Mouse (Mus musculus) thymus, postnatal 36 days (tissue): ENCODE measurements around the gene Pnpla1.
A peak's percentile ranks its signal among the peaks of the same experiment; 100 is the strongest.
"Not testable (repeated sequence)": the region's sequence is repeated elsewhere in the genome, so short reads cannot be mapped to it uniquely, and the experiment has no call there.

Experiments
- DNase-seq, 2 experiments: peaks; one replicate each; pipeline ENCODE4 v3.0.0; 2022; ENCODE audit warnings: mixed read lengths in 2 of 2

Pnpla1 gene

DNA sequence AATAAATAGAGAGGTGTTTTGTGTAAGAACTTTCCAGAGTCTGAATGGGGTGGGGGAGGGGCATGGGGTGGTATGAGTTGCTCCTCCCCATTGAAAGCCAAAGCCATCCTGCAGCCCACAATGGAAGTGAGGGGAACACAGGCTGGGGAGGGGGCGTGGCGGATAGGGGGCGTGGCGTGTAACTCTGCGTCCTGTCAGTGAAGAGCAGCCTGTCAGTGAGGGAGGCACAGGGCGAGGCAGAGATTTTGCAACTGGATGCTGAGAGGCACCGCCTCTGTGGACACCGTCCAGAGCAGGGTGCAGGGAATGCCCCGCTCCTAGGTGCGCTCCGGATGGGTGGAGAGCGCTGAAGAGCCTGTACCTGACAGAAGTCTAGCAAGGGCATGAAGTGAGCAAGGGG, at the start of gene Pnpla1:
TSS of gene Pnpla1 (plus strand) at position 207 of the 400 bp plus-strand sequence.
- DNase-seq: peak in 1 of 2 experiments; percentile 48

DNA sequence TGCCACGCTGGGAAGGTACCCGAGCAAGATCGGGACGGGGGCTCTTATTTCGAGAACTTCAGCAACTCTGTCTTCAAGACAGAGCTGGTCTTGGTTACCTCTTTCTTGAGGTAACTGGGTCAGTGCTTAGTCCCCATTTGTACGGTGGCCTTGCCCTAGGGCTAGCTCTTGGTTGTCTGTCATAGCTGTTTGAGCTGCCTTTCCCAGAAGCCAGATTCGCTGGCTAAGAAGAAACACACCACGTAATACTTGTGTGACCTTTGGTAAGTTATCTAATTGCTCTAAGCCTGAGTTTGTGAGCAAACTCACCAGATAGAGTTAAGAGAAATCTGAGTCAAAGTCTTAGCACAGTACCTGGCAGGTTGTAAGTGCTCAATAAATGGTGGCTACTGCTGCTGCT, 49.5 kb upstream of the Pnpla1 start:
- no peak for DNase-seq

DNA sequence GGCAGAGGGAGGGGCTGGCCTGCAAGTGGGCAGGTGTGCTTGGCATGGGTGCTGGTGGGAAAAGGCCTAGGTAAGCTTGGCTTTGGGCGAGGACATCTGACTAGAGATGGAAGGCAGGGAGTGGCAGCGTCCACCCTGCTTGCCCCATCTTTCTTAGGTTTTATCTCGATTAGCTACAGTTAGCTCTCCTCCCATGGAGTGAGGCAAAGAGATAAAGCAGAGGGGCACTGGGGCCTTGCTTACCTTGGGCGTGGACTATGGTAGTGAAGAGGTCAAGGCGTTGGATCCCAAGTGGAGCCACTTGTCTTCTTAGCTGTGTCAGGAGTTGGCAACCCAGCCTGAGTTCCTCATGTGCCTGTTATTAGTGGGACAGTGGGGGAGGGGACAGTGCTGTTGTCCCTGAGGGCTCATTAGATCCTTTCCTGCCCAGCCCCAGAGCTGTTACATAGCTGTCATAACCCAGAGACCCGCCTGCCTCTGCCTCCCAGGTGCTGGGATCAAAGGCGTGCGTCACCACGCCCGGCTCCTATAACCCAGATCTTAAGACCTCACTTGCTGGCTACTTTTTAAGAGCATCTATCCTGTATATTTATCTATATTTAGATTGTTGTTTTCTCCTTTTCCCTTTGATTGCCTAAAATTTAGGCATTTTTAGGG, 48.9 kb upstream of the Pnpla1 start:
- DNase-seq: no peak

DNA sequence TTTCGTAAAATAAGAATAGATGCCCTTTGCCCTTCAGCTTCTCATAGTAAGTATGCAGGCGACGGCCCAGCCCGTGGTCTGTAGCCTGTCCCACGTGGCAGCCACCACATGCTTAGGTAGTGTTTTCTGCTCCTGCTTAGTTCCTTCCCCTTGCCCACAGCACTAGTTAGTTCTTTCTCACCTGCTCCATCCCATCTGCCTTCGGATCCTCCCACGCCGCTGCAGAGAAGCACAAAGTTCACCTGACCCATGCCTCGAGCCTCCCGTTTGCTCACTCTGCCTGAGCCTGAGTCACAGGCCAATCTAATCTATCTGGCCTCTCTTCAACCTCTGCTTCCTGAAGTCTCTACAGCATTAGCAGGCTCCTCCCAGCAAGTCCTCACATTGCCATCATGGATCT, 45.9 kb upstream of the Pnpla1 start:
- DNase-seq: no peak

DNA sequence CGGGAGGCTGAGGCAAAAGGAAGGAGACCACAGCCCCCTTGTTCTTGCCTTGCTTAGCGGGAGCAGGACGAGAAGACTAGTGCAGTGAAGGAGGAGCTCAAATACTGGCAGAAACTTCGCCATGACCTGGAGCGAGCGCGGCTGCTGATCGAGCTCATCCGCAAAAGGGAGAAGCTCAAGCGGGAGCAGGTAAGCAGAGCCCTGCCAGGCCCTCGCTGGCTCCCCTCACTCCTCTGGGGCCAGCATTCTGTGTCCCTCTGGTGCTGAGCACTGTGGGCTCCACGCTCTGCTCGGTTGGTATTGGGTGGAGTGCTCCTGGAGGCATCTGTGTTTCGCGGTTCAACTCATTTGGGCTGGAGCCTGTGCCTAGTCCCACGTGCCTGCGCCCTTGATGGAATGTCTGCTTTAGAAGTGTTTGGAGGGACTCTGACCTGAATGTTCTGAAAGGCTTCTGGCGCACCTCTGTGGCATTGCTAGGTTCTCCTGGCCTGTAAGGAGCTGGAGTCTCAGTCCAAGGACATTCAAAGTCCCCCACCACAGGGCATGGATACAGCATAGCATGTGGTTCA, 43.6 kb upstream of the Pnpla1 start:
- no peak for DNase-seq

DNA sequence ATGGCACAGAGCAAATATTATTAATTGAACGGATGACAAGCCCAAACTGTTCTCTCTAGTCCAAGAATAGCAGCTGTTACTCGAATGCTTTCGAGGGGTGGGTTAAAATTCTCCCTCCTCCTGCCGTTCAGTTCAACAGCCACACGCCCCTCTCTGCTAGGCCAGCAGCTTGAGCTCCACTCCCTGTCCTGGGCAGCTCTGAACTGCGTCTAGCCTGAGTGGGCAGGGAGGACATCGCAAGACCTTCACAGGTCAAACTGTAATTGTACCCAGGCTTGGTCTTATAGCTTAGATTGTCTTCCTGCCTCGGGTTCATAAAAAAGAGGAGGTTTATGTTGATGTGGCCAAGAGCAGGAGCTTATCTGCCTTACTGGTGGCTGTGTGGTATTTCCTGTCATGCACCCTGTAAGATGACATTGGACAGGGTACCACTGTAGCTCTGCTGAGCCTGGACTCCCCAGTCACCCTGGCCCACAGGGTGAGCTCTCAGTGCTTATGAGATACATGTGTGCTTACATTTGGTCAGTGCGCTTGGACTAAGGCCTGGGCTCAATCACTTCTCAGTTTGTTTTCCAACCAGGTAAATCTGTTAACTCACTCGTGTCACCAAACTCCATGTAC, 42.7 kb upstream of the Pnpla1 start:
- DNase-seq: no peak

DNA sequence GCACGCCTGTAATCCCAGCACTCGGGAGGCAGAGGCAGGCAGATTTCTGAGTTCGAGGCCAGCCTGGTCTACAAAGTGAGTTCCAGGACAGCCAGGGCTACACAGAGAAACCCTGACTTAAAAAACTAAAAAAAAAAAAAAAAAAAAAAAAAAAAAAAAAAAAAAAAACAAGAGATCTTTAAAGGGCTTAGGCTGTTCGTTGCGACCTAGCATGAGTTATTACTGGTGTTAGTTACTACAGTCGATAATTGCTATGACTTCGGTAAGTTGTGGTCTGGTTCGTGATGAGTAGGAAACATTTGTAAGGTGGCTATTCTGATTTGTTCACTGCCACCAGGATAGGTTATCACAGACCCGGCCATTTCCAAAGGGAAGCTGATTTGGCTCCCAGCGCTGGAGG, 41.9 kb upstream of the Pnpla1 start:
- not testable (repeated sequence) for DNase-seq

DNA sequence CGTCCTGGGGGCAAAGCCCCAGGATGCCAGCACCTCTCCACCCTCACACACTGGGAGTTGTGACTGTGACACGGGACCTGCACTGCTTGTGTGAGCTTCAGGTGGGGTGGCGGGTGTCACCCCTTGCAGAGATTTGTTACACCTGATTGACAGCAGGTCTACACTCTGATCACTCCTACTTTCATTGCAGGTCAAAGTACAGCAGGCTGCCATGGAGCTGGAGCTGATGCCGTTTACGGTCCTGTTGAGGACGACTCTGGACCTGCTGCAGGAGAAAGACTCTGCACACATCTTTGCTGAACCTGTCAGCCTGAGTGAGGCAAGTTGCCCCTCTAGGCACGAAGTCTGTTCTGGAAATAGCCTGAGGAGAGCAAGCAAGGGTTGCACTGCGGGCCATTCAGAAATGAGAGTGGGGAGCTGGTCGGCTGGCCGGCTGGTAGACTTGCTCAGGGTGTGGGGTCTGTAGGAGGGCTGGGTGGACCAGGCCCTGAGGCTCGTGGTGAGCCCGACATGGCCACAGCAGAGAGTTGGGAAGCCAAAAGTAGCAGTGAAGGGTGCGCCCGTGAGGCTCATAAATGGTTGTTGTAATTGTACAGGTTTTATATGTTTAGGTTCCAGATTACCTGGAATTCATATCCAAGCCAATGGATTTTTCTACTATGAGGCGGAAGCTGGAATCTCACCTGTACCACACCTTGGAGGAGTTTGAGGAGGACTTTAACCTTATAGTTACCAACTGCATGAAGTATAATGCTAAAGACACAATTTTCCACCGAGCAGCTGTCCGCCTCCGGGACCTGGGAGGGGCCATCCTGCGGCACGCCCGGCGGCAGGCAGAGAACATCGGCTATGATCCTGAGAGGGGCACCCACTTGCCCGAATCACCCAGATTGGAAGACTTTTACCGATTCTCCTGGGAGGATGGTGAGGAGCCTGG, 41.1 kb upstream of the Pnpla1 start:
- no peak for DNase-seq

DNA sequence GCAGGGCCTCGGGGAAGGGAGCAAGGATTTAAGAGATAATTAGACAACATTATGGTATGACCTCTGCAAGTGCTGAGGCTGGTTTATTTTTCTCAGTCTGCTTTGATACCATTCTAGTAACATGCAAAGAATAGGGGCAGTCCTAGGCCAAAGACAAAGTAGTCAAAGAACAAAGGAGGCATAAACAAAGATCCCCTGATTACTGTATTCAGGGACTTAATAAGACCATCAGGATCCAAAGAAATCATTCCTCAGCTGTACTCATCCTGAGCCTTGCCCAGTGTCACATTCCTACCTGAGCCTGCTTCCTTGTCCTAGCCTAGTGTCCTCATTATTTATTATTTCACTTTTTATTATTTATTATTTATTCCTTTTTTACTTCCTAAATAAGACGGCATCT, 38.0 kb upstream of the Pnpla1 start:
- no peak for DNase-seq

DNA sequence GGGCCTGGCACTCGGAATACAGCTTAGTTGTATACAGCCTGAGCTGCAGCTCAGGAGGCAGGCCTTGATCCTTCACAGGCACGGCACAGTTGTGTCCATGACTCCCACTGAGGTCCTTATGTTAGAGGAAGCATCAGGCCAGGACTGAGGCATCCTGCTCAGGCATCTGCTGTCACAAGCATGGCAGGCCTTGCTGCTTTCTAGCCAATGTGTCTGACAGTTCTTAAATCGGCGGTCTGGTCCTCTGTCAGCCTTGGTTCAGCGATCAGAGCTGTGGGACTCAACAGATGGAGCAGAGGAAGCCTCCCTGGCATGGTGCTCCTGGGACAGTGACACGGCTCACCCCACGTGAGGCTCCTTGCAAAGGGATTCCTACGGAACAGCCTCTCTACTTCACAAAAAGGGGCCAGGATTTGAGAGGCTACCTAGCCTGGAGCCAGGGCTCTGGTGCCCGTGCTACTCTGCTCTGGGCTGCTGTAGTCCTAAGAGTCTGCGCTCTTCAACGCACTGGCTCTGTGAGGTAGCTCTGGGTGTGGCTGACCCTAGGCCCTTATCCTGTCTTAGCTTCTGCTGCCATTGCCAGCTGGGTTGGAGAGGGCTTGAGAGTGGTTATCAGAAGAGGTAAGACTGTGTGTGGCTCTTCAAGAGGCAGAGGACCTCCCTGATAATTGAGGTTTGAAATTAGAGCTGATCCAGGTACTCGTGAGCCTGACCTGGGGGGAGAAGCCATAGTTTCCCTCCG, 35.0 kb upstream of the Pnpla1 start:
- no peak for DNase-seq

DNA sequence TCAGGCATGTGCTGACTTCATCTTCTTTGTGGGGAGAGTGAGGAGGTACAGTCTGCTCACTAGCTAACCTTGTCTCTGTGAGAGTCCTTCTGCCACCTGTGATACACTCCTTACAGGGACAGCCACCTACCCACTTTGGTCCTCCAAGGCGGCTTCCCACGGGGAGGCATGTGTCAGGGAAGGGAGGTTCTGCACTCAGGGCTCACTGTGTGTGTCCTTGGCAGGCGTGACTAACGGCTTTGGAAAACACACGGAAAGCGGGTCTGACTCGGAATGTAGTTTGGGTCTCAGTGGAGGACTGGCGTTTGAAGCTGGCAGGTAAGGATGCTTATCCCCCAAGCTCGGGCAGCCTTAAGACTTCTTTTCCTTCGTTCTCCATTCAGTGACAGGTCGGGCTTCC, 34.5 kb upstream of the Pnpla1 start:
- DNase-seq: no peak

DNA sequence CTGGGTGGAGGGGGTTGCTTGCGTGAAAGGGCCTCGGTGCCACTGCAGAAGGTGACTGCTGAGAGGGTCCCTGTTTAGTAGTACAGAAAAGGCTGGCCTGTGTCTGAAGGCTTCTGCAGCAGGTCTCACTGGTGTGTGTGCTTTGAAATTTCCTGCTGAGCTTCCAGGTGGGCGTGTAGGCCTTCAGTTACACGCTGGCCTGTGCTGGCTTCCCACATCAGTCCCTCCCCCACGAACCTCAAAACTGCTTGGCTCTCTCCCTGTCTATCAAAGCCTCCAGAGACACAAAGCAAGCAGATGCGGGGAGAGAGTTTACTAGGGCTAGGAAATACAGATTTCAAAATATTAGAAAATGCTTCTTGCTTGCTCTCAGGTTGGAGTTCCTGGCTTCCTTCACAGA, 33.3 kb upstream of the Pnpla1 start:
- DNase-seq: no peak

DNA sequence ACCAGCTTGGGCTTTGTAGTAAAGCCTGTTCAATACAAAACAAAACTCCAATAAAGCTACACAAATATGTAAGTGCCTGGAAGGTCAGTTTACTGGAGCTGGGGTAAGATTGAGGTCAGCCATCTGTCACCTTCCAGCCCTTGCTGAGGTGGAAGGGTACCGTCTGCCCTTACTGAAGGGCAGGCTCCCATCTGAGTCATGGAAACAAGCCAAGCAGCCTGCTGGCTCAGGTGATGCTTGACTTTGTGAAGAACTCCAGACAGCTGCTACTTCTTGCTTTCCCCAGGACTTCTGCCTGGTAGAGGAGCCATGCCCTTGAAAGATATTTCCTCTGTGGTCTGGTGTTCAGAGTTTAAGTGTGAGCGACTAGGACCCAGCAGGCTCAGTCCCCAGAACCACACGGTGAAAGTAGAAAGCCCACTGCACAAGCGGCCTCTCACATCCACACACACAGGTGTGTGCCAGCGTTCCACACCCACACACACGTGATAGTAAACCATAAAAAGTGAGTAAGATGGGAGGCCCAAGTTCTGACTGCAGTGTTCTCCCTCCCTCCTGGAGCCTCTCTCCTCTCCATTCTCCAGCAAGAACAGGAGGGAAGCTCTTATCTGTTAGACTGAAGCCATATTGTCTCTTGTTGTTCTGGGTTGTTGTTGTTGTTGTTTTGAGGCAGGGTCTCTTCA, 32.7 kb upstream of the Pnpla1 start:
- DNase-seq: no peak

DNA sequence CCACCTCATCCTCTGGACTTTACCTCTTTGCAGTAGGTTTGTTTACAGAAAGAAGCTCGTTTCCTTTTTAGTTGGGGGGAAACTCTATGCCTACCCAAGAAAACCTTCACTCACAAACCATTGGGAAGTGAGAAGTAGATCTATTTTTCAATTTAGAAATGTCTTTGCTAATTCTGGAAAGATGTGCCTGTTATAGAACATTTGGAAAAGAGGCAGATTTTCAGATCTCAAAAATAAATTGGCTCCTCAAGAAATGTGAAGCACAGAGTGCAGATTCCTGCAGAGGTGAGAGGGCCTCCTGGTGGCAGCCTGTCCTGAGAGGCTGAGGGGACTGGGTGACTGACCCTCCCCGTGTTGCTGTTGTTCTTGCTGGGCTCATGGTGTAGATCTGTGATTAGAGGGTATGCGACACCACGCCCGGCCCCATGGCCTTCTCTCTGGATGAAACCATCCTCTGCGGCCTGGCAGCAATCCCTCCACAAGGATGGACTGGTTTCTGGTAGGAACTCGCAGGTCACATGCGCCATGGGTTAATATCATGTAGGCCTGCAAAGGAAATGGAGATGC, 30.5 kb upstream of the Pnpla1 start:
- DNase-seq: no peak

DNA sequence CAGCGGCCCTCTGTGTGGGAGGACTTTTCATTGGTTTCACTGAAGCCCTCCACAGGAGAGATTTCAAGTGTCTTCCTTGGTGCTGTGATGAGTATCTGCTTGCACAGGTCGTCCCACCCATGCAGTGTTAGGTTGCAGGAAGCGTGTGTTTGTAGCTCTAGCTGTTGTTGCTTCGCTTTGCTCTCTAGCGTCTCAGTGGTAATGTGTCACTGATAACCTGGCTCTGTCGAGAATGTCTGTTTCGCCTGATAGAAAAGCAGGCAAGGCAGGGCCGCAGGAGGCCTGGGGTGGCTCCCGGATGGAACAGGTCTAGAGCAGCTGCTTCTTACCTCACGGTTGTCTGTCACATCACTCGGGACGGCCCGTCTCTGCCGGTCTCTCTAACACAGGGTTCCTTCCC, 29.1 kb upstream of the Pnpla1 start:
- DNase-seq: no peak

DNA sequence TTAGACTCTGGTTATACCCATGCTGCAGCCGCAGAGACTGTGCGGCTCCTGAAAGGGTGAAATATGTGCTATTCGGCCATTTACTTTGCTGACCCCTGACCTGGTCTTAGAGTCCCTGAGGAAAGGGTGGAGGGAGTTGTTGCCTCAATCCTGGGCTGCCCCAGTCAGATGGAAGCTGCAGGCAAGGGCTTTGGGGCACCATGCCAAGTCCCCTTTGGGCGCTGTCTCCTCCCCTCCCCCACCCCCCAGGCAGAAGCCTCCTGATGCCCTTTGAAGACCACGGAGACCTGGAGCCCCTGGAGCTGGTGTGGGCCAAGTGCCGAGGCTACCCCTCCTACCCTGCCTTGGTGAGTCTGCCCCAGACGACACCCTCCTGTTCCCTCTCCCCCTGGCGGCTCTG, 27.1 kb upstream of the Pnpla1 start:
- DNase-seq: no peak

DNA sequence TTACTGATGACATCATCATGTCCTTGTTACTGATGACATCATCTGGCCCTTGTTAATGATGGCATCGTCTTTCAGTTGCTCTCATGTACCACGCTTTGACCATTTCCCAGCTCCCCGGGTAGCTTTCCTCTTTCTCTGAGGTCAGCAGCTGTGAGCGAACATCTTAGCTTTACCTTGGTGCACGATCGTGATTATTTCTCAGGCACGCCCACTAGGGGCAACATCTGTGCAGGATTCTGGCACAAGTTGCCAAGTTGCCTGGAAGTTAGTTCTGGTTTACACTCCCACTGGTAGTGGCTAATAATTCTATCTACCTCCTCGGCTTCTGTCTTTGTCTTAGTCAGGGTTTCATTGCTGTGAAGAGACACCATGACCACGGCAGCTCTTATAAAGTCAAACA, 26.2 kb upstream of the Pnpla1 start:
- DNase-seq: no peak

DNA sequence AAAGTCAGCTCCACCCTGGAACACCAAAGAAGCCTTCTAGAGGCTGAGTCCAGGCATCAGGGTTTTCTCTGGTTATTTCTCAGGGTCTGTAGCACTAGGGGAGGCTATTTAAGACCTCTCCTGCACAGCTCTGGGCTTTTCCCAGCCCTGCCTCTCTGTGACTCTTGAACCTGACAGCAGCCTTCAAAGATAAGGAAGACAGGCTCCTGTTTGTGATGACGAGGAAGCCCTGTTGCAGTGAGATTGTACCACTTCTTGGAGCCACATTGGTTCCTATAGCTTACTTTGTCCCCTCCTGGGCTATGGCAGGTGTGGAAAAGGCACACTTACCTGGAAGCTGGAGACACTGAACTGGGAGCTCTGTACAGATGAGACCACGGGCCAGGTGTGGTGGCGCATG, 25.3 kb upstream of the Pnpla1 start:
- DNase-seq: no peak

DNA sequence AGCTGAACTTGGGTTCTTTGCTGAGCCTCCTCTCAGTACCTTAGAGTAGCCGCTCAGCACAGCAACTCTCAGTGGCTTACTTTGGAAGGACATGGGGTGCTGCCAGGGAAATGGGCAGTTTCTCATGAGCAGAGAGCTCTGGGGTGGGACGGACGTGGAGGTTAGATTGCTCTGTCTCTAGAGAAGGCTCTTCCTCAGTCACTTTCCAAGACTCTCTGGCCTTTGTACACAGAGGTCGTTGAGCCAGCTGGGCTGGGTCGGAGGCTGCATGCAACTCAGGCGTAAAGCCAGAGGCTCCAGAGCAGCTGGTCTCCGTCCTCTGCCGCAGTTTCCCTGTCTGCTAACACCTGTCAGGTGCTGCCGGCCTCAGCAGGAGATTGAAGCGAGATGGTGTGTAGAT, 23.5 kb upstream of the Pnpla1 start:
- DNase-seq: peak; percentile 29 to 46

DNA sequence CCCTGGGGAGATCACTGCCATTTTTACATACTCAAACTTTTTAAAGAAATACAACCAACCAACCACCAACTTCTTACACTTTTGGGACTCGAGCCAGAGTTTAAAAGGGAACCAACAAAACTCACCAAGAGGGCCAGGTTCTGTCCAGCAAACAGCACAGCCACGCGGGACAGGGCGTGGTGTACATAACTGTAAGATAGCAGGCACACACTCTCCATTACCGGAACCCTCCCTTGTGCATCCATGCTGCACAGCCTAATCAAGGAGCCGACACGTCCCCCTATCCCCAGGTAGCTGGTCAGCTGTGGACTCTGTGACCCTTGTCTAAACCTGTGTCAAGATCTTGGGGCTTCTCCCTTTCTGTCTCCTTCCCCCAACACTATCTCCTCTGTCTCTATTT, 20.4 kb upstream of the Pnpla1 start:
- no peak for DNase-seq

DNA sequence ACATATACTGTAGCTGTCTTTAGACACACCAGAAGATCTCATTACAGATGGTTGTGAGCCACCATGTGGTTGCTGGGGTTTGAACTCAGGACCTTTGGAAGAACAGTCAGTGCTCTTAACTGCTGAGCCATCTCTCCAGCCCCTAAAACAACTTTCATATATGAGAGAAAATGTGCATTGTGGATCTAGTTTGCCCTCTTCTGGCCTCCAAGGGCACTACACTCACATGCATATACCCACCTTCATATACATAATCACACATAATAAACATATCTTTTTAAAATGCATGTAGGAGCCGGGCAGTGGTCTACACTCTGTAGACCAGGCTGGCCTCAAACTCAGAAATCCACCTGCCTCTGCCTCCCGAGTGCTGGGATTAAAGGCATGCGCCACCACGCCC, 16.3 kb upstream of the Pnpla1 start:
- DNase-seq: not testable (repeated sequence)

DNA sequence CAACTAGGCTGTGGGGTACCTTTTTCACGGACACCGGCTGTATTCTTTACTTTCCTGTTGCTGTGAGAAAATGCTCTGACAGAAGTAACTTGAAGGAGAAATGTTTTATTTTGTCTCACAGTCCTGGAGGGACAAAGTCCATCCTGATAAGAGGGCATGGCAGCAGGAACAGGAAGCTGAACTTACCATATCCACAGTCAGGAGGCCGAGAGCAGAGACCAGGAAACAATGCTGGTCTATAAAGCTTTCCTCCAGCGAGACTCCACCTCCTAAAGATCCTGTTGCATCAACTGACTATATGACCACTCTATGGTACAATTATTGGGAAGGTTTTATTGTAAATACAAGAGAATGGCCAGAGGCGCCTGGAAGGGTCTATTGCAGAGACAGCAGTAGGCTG, 14.5 kb upstream of the Pnpla1 start:
- DNase-seq: no peak
